Mouse (Mus musculus): ENCODE measurements around the gene Ip6k1.

DNA sequence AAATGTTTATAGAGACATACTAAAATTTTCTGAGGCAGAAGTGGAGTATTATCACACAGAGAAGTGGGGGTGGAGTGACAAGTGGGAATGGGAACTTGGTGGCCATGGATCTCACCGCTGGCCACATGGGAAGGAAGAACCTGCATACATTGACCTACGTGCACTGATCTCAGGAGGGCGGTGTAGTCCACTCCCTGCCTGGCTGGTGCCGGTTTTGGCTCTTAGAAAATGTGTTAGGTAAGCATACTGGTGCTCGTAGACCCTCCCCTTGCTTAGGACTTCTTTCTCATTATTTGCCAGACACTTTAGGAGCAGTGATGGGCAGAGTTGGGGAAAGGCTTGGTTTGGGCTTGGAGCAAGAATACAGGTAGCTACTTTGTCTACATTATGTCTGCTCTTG is 5.7 kb downstream of the Ip6k1 start:
- TF ChIP-seq CTCF (IDR thresholded peaks at IDR 0.05; ENCODE audit: extremely low read depth, insufficient read depth, low read length): no peak
- TF ChIP-seq POLR2A (IDR thresholded peaks at IDR 0.05; ENCODE audit: extremely low read depth, insufficient read depth, low read length): no peak

Data from cortical plate, adult 2 months (tissue).